Mouse (Mus musculus) inflammation-experienced regulatory T-cells, adult 6 months (primary cell): Measurements from ENCODE around the gene Cwf19l1. TPM values are rescaled to one million over a fixed set of nuclear protein-coding genes. Genes with fewer than 3 reads are reported as not detected.

Source experiments
- ATAC-seq: one replicate; pipeline ENCODE4 v1.8.0; 2017
- polyA plus RNA-seq, 3 experiments: library from polyadenylated mRNA; unstranded; fragments of 100-300 nt; shearing (Covaris generic); gene quantifications; one replicate each; pipeline ENCODE4 v1.2.1; 2017

The Cwf19l1 gene
- polyA plus RNA-seq, 3 experiments from 2014 or later = 23.2 to 37.0 (median 28.4) TPM

- ATAC-seq = no peak
These were observed 24.0 kb downstream of the Cwf19l1 start for GRCm38 (mm10) chr19:44111706-44112105.

- no peak for ATAC-seq
These were observed 25.3 kb downstream of the Cwf19l1 start for GRCm38 (mm10) chr19:44110356-44110755.

- no peak for ATAC-seq
These were observed 26.7 kb downstream of the Cwf19l1 start for GRCm38 (mm10) chr19:44108996-44109395.

DNA sequence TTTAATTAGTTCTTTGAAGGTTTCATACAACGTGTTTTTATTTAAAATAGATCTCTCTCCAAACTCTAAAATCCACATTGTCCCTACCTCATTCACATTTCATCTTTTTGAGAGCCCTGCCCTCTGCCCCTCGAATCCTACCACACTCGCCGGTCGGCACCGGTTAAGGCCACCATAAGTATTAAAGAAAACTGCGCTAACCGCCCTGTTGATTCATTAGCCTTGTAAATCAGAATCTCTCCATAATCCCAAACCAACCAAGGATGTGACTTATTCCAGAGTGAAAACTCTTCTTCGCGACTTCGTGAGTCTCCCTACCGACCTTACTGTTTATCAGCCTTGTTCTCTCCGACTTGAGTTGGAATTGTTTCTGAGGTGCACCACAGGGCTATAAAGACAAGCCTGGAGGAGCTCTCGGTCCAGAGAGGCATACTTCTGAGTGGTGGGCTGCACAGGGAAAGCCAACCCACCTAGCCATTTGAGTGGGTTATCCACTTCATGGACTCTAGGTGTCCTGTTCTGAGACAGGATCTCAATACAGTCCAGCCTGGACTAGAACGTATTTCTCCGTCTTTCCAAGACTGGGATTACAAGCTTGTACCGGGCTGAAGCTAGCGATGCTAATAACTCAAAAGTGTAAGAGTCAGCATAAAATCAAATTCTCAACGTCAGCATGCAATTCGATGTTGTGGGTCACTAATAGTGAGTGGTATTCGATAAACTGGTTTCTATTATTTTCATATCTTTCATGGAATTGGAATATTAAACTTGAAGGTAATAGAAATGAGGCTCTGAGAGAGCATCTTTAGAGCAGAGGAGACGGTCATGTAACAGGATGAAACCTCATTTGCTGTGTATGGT, 27.8 kb downstream of the Cwf19l1 start:
- ATAC-seq = no peak

DNA sequence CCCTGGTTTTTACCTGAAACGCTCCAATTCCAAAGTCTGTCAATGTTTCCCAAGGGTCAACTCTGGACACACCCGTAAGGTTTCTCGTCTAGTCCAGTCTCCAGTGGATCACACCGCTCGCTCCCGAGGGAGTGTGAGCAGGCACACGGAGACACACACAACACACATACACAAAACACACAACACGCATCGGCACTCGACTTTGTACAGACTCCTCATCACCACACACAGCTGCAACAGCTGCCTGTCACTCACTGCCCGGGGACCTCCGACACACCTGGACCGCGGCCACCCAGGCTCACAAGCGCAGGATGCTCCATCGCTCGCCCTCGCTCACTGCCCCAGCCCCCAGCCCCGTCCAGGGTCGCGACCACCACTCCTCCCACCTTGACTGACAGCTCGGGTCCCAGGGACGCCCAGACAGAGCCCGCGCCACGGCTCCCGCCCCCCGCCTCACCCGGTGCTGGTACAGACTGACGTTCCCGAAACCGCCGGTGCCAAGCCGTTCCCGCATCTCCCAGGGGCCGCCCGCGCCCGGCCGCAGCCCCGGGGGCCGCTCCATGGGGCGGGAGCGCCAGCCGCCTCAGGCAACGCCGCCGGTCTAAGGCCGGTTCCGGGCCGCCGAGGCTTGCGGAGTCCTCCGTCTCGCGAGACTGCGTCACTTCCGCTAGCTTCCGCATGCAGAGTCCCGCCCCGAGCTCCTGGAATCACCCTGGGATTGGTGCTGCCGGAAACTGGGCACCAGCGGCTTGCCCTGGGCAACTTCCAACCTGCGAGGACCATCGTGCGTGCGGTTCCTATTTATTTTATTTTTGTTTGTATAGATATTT, 28.6 kb downstream of the Cwf19l1 start, which contains the start of gene Chuk:
Gene Chuk, minus strand, starts transcription at position 650 of the 830 bp plus-strand sequence.
- ATAC-seq = peak; percentile 100

DNA sequence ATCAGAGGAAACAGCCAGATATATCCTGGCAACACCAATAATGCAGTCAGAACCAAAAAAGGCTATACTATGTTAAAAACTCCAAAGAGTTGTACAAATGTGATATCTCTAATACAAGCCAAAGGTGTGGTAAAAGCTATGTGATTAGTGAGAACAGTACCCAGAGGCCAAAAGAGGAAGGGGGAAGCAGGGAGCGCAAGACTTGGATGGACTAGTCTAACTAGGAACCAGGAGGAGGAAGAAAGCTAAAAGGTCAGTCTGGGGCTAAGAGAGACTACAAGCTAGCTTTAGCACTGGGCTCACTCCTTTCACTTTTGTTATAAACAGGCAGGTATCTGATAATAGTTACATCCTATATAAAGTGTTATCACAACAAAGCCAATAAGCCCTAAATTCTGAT, 31.3 kb downstream of the Cwf19l1 start:
- no peak for ATAC-seq

DNA sequence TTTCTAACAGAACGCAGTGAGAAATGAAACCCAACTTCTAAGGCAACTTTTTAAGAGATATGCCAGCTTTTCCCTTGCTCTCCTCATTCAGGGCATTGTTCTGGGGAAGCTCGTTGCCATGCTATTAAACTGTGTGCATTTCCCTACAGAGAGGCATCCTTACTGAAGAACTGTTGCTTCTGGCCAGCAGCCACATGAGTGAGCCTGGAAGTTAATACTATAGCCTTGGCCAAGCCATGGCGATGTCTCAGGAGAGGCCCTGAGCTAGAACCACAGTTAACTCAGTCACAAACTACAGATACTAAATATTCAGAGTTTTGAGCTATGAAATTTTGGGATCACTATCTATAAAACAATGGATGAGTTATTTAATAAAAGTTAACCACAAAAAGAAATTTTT, 32.7 kb downstream of the Cwf19l1 start:
- ATAC-seq = no peak

DNA sequence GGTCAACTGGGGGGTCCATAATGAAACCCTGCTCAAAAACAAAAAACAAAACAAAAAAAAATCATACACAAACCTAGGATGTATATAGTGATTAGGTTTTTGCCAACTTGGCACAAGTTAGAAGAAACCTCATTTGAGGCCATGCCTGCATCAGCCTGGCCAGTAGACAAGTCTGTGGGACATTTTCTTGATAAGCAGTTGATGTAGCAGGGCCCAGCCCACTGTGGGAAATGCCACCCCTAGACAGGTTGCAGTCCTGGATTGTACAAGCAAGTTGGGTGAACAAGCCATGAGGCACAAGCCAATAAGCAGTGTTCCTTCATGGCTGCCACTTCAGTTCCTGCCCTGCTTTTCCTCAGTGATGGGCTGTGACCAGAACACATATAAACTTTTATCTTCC, 34.8 kb downstream of the Cwf19l1 start:
- ATAC-seq = no peak

- no peak for ATAC-seq
These were observed 49.4 kb downstream of the Cwf19l1 start for GRCm38 (mm10) chr19:44086278-44086677.

GRCm38 (mm10) chr19:44080920-44081319, 54.8 kb downstream of the Cwf19l1 start:
- no peak for ATAC-seq

- no peak for ATAC-seq
These were observed 55.7 kb downstream of the Cwf19l1 start for GRCm38 (mm10) chr19:44080023-44080422.

GRCm38 (mm10) chr19:44077024-44077423, 58.7 kb downstream of the Cwf19l1 start:
- no peak for ATAC-seq

DNA sequence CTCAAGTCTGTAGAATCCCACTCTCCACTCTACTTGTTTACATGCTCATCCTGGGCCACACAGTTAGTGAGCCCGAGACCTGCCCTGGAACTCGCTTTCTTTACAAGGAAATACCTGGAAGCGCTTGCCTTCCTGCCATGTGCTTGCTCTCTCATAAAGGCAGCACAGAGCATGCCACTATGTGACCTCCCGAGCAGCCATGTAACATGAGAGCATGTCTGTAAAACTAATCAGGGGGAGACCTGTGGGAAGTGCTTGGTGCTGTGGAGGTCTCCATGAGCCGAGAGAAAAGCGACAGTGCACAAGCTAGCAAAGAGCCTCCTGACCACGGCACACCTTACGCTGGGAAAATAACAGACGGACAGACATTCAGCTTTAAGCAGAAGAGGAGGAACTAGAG, 59.2 kb downstream of the Cwf19l1 start:
- no peak for ATAC-seq

- no peak for ATAC-seq
These were observed 60.7 kb downstream of the Cwf19l1 start for GRCm38 (mm10) chr19:44074986-44075385.

GRCm38 (mm10) chr19:44071166-44071565, 64.5 kb downstream of the Cwf19l1 start:
- ATAC-seq = no peak

DNA sequence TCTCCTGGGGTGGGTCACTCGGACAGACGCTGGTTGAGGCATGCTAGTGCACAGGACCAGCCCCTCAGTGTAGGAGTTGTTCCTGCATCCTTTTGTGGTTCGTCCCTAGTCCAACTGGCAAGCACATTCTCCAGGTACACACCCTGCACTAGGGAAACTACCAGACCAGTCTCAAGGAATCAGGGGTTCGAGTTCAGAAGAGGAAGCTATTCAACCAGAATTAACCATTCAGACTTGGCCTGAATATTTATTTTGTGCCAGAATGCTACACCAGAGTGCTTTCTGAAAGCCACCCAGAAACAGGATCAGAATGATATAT, 65.8 kb downstream of the Cwf19l1 start:
- ATAC-seq = no peak

- ATAC-seq = peak; percentile 84
These were observed 66.4 kb downstream of the Cwf19l1 start, which contains the start of gene Erlin1 for GRCm38 (mm10) chr19:44069121-44069913. Gene Erlin1, minus strand, starts transcription at chr19:44069785.

GRCm38 (mm10) chr19:44068232-44068631, 67.4 kb downstream of the Cwf19l1 start:
- no peak for ATAC-seq

DNA sequence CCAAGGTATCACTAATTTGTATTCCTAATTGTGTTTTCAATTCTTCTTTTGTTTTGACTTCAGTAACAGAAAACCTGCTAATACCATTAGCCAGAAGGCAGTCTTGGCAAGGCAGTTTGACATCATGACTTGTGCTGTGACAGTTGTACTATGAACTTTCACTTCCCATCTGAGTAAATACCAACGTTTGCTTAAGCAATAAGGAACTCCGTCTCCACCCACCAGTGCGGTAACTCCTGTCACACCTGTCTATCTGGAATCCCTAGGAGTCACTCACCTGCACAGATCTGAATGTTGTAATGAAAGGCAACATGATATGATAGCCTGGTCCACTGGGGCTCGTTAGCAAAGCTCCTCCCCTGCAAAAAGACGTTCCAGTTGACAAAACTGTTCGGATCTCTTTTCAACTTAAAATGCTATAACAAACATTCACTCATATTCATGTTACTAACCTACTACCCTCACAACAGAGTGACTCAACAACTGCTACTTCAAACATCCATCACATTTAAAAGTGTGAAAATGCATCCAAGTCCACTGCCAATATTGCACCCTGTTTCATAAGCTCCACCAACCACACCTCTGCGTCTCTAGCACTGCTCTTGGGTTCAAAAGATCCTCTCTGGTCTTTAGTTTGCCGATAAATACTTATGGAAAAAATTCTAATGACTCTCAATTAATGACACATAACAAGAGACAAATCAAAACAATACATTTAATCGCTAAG, 68.2 kb downstream of the Cwf19l1 start:
- ATAC-seq = no peak

DNA sequence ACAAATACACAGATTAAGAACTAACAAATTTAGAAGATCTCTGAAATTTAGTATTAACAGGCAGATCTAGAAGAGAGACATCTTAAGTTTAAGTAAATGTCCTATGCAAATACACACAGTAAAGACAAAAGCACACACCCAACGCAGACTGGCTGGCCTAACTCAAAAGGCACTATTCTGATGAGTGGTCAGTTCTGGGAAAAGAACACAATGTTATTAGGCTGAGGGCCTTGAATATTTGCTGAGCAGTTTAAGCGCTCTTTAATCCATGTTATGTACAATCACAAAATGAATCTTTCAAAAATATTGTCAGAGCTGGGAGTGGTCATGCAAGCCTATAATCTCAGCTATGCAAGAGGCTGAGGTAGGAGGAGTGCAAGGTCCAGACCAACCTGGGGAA, 70.9 kb downstream of the Cwf19l1 start:
- ATAC-seq = no peak

DNA sequence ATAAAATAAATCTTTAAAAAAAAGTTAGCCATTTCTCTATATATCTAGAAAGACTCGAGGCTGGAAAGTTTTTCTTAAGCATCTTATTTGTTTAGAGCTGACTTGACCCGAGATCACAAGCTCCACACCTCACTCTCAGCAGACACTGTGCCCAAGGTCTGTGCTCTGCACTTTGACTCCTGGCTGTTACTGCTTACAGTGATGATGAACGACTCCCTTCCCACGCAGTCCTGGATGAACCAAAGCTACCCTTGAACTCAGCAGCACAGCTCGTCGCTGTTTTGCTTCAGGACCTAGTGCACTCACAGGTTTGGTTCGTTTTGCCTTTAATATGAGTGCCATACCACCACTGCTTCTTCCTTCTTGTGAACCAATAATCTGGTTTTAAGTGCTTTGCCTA, 71.9 kb downstream of the Cwf19l1 start:
- ATAC-seq = no peak

DNA sequence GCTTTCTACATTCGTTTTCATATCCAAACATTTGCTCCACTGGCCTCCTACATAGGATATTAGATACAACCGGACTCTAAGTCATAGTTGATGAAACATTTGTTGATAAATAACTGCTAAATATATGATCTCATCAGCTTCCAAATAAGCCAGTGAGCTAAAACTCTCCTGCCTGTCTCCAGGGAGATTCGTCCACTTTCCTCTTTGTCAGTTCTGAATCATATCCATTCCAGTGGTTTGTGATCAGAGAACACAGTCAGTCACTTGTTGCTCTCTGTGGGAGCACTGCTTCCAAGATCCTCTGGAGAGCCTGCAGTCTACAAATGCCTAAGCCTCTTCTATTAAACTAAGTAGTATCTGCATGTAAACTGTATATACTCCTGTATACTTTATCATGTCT, 75.5 kb downstream of the Cwf19l1 start:
- ATAC-seq = no peak
